Mouse (Mus musculus): ENCODE results near the gene Plac1.

DNA sequence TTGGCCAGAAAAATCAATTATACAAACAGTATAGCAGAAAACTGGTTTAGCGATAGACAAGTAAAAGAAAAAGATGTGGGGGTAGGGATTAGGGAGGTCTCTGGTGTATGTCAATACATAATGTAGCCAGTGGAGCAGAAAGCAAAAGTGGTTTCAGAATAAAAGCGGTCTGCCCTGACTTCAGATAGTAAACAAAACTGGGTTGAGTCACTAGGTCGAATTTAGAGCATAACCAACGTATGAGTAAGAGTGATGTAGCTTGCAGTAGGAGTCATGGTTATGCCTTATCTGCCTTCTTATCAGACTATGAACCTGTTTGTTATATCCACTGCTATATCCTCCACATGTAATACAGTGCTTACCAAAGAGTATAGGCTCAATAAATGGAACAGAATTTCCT is 77.3 kb downstream of the Plac1 start:
- no peak for TF ChIP-seq CTCF (IDR thresholded peaks at IDR 0.05; ENCODE audit: insufficient read depth, low read depth, low read length)
- TF ChIP-seq POLR2A (IDR thresholded peaks at IDR 0.05; ENCODE audit: insufficient read depth, low read depth, low read length): no peak
